Mouse (Mus musculus) fibroblast of lung, adult 2 months (primary cell): ENCODE data around the gene Ccnq.
"Not testable (repeated sequence)": the region's sequence is repeated elsewhere in the genome, so short reads cannot be mapped to it uniquely, and the experiment has no call there.

Experiments used
- DNase-seq: peaks from one replicate; pipeline ENCODE4 v3.0.0-alpha.2; 2011; ENCODE audit warnings: low read depth

The Ccnq gene

GRCm38 (mm10) chr11:78762201-78762600 lies 10.7 kb upstream of the Ccnq start:
- DNase-seq, result no peak

- DNase-seq, result no peak
Observed at GRCm38 (mm10) chr11:78761086-78761485, 9.6 kb upstream of the Ccnq start.

GRCm38 (mm10) chr11:78755299-78755698 lies 3.8 kb upstream of the Ccnq start:
- DNase-seq, result no peak

GRCm38 (mm10) chr11:78754177-78754576 lies 2.6 kb upstream of the Ccnq start:
- DNase-seq, result not testable (repeated sequence)

GRCm38 (mm10) chr11:78753183-78753582 lies 1.7 kb upstream of the Ccnq start:
- no peak for DNase-seq

- no peak for DNase-seq
Observed at GRCm38 (mm10) chr11:78751843-78752203, 294 bp upstream of the Ccnq start.

GRCm38 (mm10) chr11:78746264-78746663 lies 5.3 kb downstream of the Ccnq start:
- no peak for DNase-seq

- DNase-seq, result no peak
Observed at GRCm38 (mm10) chr11:78745475-78745874, 6.1 kb downstream of the Ccnq start.

- no peak for DNase-seq
Observed at GRCm38 (mm10) chr11:78742461-78742860, 9.1 kb downstream of the Ccnq start.

GRCm38 (mm10) chr11:78741958-78742357 lies 9.6 kb downstream of the Ccnq start:
- DNase-seq, result no peak

GRCm38 (mm10) chr11:78739361-78739760 lies 12.2 kb downstream of the Ccnq start:
- no peak for DNase-seq

GRCm38 (mm10) chr11:78736877-78737408 lies 14.6 kb downstream of the Ccnq start:
- DNase-seq, result no peak

GRCm38 (mm10) chr11:78735168-78735567 lies 16.4 kb downstream of the Ccnq start:
- no peak for DNase-seq

- DNase-seq, result no peak
Observed at GRCm38 (mm10) chr11:78732619-78733018, 18.9 kb downstream of the Ccnq start.

- DNase-seq, result no peak
Observed at GRCm38 (mm10) chr11:78730902-78731301, 20.6 kb downstream of the Ccnq start.

GRCm38 (mm10) chr11:78728041-78728440 lies 23.5 kb downstream of the Ccnq start:
- DNase-seq, result no peak

GRCm38 (mm10) chr11:78726366-78726765 lies 25.2 kb downstream of the Ccnq start:
- no peak for DNase-seq

GRCm38 (mm10) chr11:78724792-78725191 lies 26.7 kb downstream of the Ccnq start:
- DNase-seq, result no peak

- no peak for DNase-seq
Observed at GRCm38 (mm10) chr11:78721419-78721818, 30.1 kb downstream of the Ccnq start.

- DNase-seq, result no peak
Observed at GRCm38 (mm10) chr11:78717655-78718054, 33.9 kb downstream of the Ccnq start.

GRCm38 (mm10) chr11:78708642-78709041 lies 42.9 kb downstream of the Ccnq start:
- DNase-seq, result no peak

- no peak for DNase-seq
Observed at GRCm38 (mm10) chr11:78706026-78706425, 45.5 kb downstream of the Ccnq start.

GRCm38 (mm10) chr11:78703085-78703484 lies 48.4 kb downstream of the Ccnq start:
- no peak for DNase-seq

- no peak for DNase-seq
Observed at GRCm38 (mm10) chr11:78702319-78702718, 49.2 kb downstream of the Ccnq start.
